Mouse (Mus musculus): ENCODE data around the gene Mtmr11. TPM values are rescaled to one million over a fixed set of nuclear protein-coding genes. Genes with fewer than 3 reads are reported as not detected.
"Not testable (repeated sequence)": the region's sequence is repeated elsewhere in the genome, so short reads cannot be mapped to it uniquely, and the experiment has no call there.

Mtmr11 gene
- polyA plus RNA-seq, 1 experiment from 2014 or later, result 4.2 TPM

DNA sequence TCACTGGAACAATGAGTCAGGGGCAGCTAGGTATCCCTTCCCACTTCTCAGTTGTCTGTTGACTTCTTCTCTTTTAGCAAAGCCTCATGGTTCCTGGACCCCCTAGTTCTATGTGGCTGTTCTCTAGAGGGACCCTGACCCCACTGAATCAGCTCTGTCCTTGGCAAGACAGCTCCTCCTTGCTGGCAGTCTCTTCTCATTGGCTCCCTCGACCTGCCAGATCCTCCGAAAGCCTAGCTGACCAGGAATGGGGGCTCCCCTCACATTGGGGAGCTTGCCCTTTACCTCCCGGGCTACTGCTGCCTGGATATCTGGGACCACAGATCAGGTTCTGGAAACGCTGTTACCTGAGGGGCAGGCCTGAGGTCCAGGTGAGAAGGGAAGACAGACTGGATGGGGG lies 8.5 kb downstream of the Mtmr11 start:
- no peak overlapping the region for H3K4me3 ChIP-seq (ENCODE audit: low read depth, low read length)
- no peak for ATAC-seq (ENCODE audit: low read depth)
- H3K27me3 ChIP-seq (ENCODE audit: control insufficient read depth, insufficient read depth, low read depth, low read length), result no peaks in the 10 kb centered on the region
- no peak overlapping the region; the same call in 1 of the 2 replicates for H3K27ac ChIP-seq (ENCODE audit: low read length)
- H3K4me1 ChIP-seq (ENCODE audit: control insufficient read depth, low read depth, low read length), result peaks cover 15% of the 10 kb centered on the region
- no peaks in the 10 kb centered on the region for H3K9me3 ChIP-seq (replicated peaks; ENCODE audit: control insufficient read depth, low read length)
- H3K9ac ChIP-seq (ENCODE audit: low read depth, low read length), result no peak overlapping the region
- H3K36me3 ChIP-seq (ENCODE audit: control insufficient read depth, insufficient read depth), result peaks cover 12% of the 10 kb centered on the region
- WGBS (ENCODE audit: insufficient replicate concordance), result 71% methylated on average over 4 of the region's 4 CpGs
- H3K4me2 ChIP-seq (ENCODE audit: low read depth, low read length), result no peak overlapping the region

DNA sequence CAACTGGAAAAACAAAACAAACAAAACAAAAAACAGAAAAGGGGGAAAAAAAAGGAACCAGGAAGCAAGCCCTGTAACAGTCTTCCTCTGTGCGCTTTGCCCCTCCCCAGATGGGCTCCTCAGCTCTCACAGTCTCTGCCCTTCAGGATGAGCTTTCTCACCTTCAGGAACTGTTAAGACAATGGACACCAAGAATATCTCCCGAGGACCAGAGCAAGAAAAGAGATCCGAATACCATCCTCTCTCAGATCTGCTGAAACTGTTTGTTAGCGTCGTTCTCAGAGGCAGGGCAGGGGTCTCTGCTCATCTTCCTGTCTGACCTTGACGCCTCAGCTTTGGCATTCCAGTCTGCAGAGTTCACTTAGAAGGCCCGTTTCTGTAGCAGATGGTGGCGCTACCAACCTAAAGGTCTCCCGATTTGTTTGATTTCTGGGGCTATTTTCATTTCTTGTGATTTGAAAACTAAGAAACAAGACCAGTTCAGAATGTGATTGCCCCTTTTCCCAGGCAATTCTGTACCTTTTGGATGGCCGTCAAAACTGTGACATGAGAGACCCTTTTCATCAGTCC lies 9.3 kb downstream of the Mtmr11 start:
- H3K9ac ChIP-seq (ENCODE audit: low read depth, low read length), result peak overlapping the region; percentile 89
- H3K4me1 ChIP-seq (ENCODE audit: control insufficient read depth, low read depth, low read length), result peaks cover 15% of the 10 kb centered on the region
- peak overlapping the region; percentile 86 for H3K4me2 ChIP-seq (ENCODE audit: low read depth, low read length)
- peaks cover 18% of the 10 kb centered on the region for H3K36me3 ChIP-seq (ENCODE audit: control insufficient read depth, insufficient read depth)
- no peak for ATAC-seq (ENCODE audit: low read depth)
- peak overlapping the region; percentile 97 for H3K27ac ChIP-seq (ENCODE audit: low read length)
- no peaks in the 10 kb centered on the region for H3K27me3 ChIP-seq (ENCODE audit: control insufficient read depth, insufficient read depth, low read depth, low read length)
- 36% methylated on average over 10 of the region's 10 CpGs for WGBS (ENCODE audit: insufficient replicate concordance)
- H3K9me3 ChIP-seq (replicated peaks; ENCODE audit: control insufficient read depth, low read length), result no peaks in the 10 kb centered on the region
- peak overlapping the region; percentile 93 for H3K4me3 ChIP-seq (ENCODE audit: low read depth, low read length)

- Histone ChIP-seq H3K4me3 (ENCODE audit: low read depth, low read length) (peak overlapping the region; percentile 93), H3K9ac (ENCODE audit: low read depth, low read length) (peak overlapping the region; percentile 89), H3K27me3 (ENCODE audit: control insufficient read depth, insufficient read depth, low read depth, low read length) (no peaks in the 10 kb centered on the region), H3K9me3 (replicated peaks; ENCODE audit: control insufficient read depth, low read length) (no peaks in the 10 kb centered on the region), H3K4me2 (ENCODE audit: low read depth, low read length) (peak overlapping the region; percentile 86), H3K27ac (ENCODE audit: low read length) (peak overlapping the region; percentile 97), H3K4me1 (ENCODE audit: control insufficient read depth, low read depth, low read length) (peaks cover 15% of the 10 kb centered on the region), H3K36me3 (ENCODE audit: control insufficient read depth, insufficient read depth) (peaks cover 24% of the 10 kb centered on the region)
- ATAC-seq (ENCODE audit: low read depth), result peak; percentile 7; the same call in 1 of the 2 replicates
- 15% methylated on average over 18 of the region's 18 CpGs for WGBS (ENCODE audit: insufficient replicate concordance)
Observed at GRCm38 (mm10) chr3:96171583-96172196, 9.9 kb downstream of the Mtmr11 start.

GRCm38 (mm10) chr3:96172197-96173178 lies 10.7 kb downstream of the Mtmr11 start, which contains the start of gene Sf3b4:
Gene Sf3b4 (plus strand): TSS chr3:96172332.
- H3K36me3 ChIP-seq (ENCODE audit: control insufficient read depth, insufficient read depth), result peaks cover 28% of the 10 kb centered on the region
- peak within 1 kb of the TSS; percentile 93 for H3K4me3 ChIP-seq (ENCODE audit: low read depth, low read length)
- peak within 1 kb of the TSS; percentile 97 for H3K27ac ChIP-seq (ENCODE audit: low read length)
- WGBS (ENCODE audit: insufficient replicate concordance), result under 1% methylated on average over 57 of the region's 58 CpGs
- no peaks in the 10 kb centered on the region for H3K9me3 ChIP-seq (replicated peaks; ENCODE audit: control insufficient read depth, low read length)
- peaks cover 15% of the 10 kb centered on the region for H3K4me1 ChIP-seq (ENCODE audit: control insufficient read depth, low read depth, low read length)
- ATAC-seq (ENCODE audit: low read depth), result peak; percentile 95
- no peaks in the 10 kb centered on the region for H3K27me3 ChIP-seq (ENCODE audit: control insufficient read depth, insufficient read depth, low read depth, low read length)
- peak within 1 kb of the TSS; percentile 89 for H3K9ac ChIP-seq (ENCODE audit: low read depth, low read length)
- peak within 1 kb of the TSS; percentile 86 for H3K4me2 ChIP-seq (ENCODE audit: low read depth, low read length)

DNA sequence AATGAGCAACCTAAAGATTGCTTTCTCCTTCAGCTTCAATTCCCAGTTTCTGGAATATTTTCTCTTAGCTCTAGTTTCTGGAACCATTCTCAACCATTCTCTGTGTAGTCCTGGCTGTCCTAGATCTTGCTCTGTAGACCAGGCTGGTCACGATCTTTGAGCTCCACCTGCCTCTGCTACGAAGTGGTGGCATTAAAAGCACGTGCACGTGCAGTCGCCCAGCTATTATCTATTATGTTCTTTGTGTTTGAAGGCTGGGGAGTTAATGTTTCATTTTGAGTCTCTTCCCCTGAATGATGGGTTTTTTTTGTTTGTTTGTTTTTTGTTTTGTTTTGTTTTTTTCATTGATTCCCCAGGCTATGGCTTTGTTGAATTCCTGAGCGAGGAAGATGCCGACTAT lies 11.4 kb downstream of the Mtmr11 start:
- peak overlapping the region; percentile 89 for H3K9ac ChIP-seq (ENCODE audit: low read depth, low read length)
- H3K36me3 ChIP-seq (ENCODE audit: control insufficient read depth, insufficient read depth), result peaks cover 29% of the 10 kb centered on the region
- peak overlapping the region; percentile 97; the same call in 1 of the 2 replicates for H3K27ac ChIP-seq (ENCODE audit: low read length)
- peak overlapping the region; percentile 93 for H3K4me3 ChIP-seq (ENCODE audit: low read depth, low read length)
- WGBS (ENCODE audit: insufficient replicate concordance), result 21% methylated on average over 7 of the region's 7 CpGs
- H3K27me3 ChIP-seq (ENCODE audit: control insufficient read depth, insufficient read depth, low read depth, low read length), result no peaks in the 10 kb centered on the region
- no peaks in the 10 kb centered on the region for H3K9me3 ChIP-seq (replicated peaks; ENCODE audit: control insufficient read depth, low read length)
- ATAC-seq (ENCODE audit: low read depth), result no peak
- peaks cover 15% of the 10 kb centered on the region for H3K4me1 ChIP-seq (ENCODE audit: control insufficient read depth, low read depth, low read length)
- H3K4me2 ChIP-seq (ENCODE audit: low read depth, low read length), result peak overlapping the region; percentile 86

DNA sequence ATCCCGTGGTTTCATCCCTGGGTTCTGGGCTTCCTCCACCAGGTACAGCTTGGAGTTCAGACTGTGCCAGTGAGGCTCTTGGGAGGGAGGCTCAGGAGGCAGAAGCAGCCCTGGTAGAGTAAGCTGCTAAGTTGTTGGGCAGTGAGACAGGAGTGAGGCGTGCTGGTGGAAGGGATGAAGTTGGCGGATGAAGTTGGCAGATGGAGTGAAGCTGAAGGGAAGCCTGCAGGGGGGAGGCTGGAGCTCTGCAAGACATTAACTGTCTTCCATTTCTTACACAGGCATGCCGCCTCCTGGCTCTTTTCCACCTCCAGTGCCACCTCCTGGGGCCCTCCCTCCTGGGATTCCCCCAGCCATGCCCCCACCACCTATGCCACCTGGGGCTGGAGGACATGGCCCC lies 12.2 kb downstream of the Mtmr11 start:
- not testable (repeated sequence) for H3K4me2 ChIP-seq (ENCODE audit: low read depth, low read length); H3K27me3 ChIP-seq (ENCODE audit: control insufficient read depth, insufficient read depth, low read depth, low read length); H3K9ac ChIP-seq (ENCODE audit: low read depth, low read length); ATAC-seq (ENCODE audit: low read depth); H3K27ac ChIP-seq (ENCODE audit: low read length); H3K4me3 ChIP-seq (ENCODE audit: low read depth, low read length); H3K9me3 ChIP-seq (replicated peaks; ENCODE audit: control insufficient read depth, low read length)
- Histone ChIP-seq H3K4me1 (ENCODE audit: control insufficient read depth, low read depth, low read length) (peaks cover 15% of the 10 kb centered on the region), H3K36me3 (ENCODE audit: control insufficient read depth, insufficient read depth) (peaks cover 29% of the 10 kb centered on the region)
- 88% methylated on average over 4 of the region's 4 CpGs for WGBS (ENCODE audit: insufficient replicate concordance)

DNA sequence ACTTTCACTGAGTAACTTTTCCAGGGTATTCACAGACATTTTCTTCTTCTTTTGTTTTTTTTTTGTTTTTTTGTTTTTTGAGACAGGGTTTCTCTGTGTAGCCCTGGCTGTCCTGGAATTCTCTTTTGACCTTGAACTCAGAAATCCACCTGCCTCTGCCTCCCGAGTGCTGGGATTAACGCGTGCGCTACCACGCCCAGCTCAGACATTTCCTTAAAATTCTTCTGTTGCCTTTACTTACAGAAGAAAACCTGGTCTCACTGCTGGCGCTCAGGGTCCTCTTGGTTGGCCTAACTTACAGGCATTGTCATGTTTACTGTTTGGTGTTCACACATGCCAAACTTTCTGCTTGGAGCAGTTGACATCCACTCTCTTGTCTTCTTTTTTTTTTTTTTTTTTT lies 13.4 kb downstream of the Mtmr11 start:
- H3K27ac ChIP-seq (ENCODE audit: low read length), result no peak overlapping the region
- no peak for ATAC-seq (ENCODE audit: low read depth)
- H3K9me3 ChIP-seq (replicated peaks; ENCODE audit: control insufficient read depth, low read length), result no peaks in the 10 kb centered on the region
- H3K4me3 ChIP-seq (ENCODE audit: low read depth, low read length), result no peak overlapping the region
- peaks cover 15% of the 10 kb centered on the region for H3K4me1 ChIP-seq (ENCODE audit: control insufficient read depth, low read depth, low read length)
- 89% methylated on average over 6 of the region's 6 CpGs for WGBS (ENCODE audit: insufficient replicate concordance)
- peaks cover 29% of the 10 kb centered on the region for H3K36me3 ChIP-seq (ENCODE audit: control insufficient read depth, insufficient read depth)
- no peak overlapping the region for H3K4me2 ChIP-seq (ENCODE audit: low read depth, low read length)
- H3K27me3 ChIP-seq (ENCODE audit: control insufficient read depth, insufficient read depth, low read depth, low read length), result no peaks in the 10 kb centered on the region
- H3K9ac ChIP-seq (ENCODE audit: low read depth, low read length), result no peak overlapping the region

- H3K36me3 ChIP-seq (ENCODE audit: control insufficient read depth, insufficient read depth), result peaks cover 29% of the 10 kb centered on the region
- H3K9ac ChIP-seq (ENCODE audit: low read depth, low read length), result no peak overlapping the region
- peaks cover 8% of the 10 kb centered on the region for H3K27me3 ChIP-seq (ENCODE audit: control insufficient read depth, insufficient read depth, low read depth, low read length)
- H3K4me2 ChIP-seq (ENCODE audit: low read depth, low read length), result no peak overlapping the region
- 80% methylated on average over 4 of the region's 4 CpGs for WGBS (ENCODE audit: insufficient replicate concordance)
- H3K27ac ChIP-seq (ENCODE audit: low read length), result no peak overlapping the region
- no peak for ATAC-seq (ENCODE audit: low read depth)
- no peaks in the 10 kb centered on the region for H3K9me3 ChIP-seq (replicated peaks; ENCODE audit: control insufficient read depth, low read length)
- peaks cover 2% of the 10 kb centered on the region; the same call in 1 of the 2 replicates for H3K4me1 ChIP-seq (ENCODE audit: control insufficient read depth, low read depth, low read length)
- H3K4me3 ChIP-seq (ENCODE audit: low read depth, low read length), result no peak overlapping the region
Observed at GRCm38 (mm10) chr3:96178427-96178826, 16.6 kb downstream of the Mtmr11 start.
